In genomic region chr5:73202077-73202476, GRCm38 (mm10) we compare ENCODE assay signal across 22 mouse cellular contexts.
"Had no signal": no experiment of that assay in that cellular context is flagged by ENCODE, and none has a peak within 500 bp of the region (broad histone marks: within the 10 kb centered on the region; RNA-seq: fewer than 3 reads in every experiment).

No protein-coding gene starts in this region.

- H3K4me2 ChIP-seq: heart, embryonic 11.5 days; heart, embryonic 13.5 days; heart, embryonic 15.5 days; hindbrain, embryonic 13.5 days; hindbrain, embryonic 15.5 days; limb, embryonic 13.5 days; limb, embryonic 15.5 days; liver, embryonic 12.5 days had no signal

- H3K9ac ChIP-seq: forebrain, postnatal 0 days; heart, embryonic 13.5 days; heart, embryonic 15.5 days; hindbrain, embryonic 13.5 days; hindbrain, embryonic 15.5 days; limb, embryonic 13.5 days; limb, embryonic 15.5 days; liver, embryonic 12.5 days; liver, embryonic 14.5 days had no signal

- H3K9me3 ChIP-seq: heart, embryonic 13.5 days; heart, embryonic 15.5 days; hindbrain, embryonic 13.5 days; hindbrain, embryonic 15.5 days; limb, embryonic 13.5 days; limb, embryonic 15.5 days; liver, embryonic 12.5 days had no signal

- H3K4me1 ChIP-seq: hindbrain, embryonic 15.5 days; limb, embryonic 13.5 days; limb, embryonic 15.5 days had no signal

- H3K27me3 ChIP-seq: heart, embryonic 13.5 days; heart, embryonic 15.5 days; hindbrain, embryonic 13.5 days; hindbrain, embryonic 15.5 days; limb, embryonic 13.5 days; limb, embryonic 15.5 days; liver, embryonic 12.5 days had no signal

- H3K4me3 ChIP-seq: heart, embryonic 13.5 days; heart, embryonic 15.5 days; hindbrain, embryonic 13.5 days; hindbrain, embryonic 15.5 days; limb, embryonic 13.5 days; limb, embryonic 15.5 days; liver, embryonic 12.5 days had no signal

- H3K36me3 ChIP-seq: hindbrain, embryonic 15.5 days; limb, embryonic 15.5 days had no signal

- H3K27ac ChIP-seq: heart, embryonic 15.5 days; hindbrain, embryonic 13.5 days; hindbrain, embryonic 15.5 days; hindbrain, postnatal 0 days; limb, embryonic 13.5 days; limb, embryonic 15.5 days; liver, embryonic 12.5 days; liver, embryonic 14.5 days had no signal

- ATAC-seq: forebrain, postnatal 0 days; hindbrain, postnatal 0 days; intestine, embryonic 16.5 days; liver, embryonic 12.5 days had no signal

- DNase-seq: forebrain, postnatal 0 days; gastrocnemius, postnatal 14 days; gastrocnemius, postnatal 36 days; heart, adult 18-20 months; kidney, adult 18-20 months; kidney, adult 8-10 months; kidney, postnatal 14 days; layer of hippocampus, adult 9-11 months; layer of hippocampus, postnatal 36 days; left cerebral cortex, postnatal 4 days; lung, adult 18-20 months had no signal
